ENCODE assay signal across 8 mouse cellular contexts in the genomic region with DNA sequence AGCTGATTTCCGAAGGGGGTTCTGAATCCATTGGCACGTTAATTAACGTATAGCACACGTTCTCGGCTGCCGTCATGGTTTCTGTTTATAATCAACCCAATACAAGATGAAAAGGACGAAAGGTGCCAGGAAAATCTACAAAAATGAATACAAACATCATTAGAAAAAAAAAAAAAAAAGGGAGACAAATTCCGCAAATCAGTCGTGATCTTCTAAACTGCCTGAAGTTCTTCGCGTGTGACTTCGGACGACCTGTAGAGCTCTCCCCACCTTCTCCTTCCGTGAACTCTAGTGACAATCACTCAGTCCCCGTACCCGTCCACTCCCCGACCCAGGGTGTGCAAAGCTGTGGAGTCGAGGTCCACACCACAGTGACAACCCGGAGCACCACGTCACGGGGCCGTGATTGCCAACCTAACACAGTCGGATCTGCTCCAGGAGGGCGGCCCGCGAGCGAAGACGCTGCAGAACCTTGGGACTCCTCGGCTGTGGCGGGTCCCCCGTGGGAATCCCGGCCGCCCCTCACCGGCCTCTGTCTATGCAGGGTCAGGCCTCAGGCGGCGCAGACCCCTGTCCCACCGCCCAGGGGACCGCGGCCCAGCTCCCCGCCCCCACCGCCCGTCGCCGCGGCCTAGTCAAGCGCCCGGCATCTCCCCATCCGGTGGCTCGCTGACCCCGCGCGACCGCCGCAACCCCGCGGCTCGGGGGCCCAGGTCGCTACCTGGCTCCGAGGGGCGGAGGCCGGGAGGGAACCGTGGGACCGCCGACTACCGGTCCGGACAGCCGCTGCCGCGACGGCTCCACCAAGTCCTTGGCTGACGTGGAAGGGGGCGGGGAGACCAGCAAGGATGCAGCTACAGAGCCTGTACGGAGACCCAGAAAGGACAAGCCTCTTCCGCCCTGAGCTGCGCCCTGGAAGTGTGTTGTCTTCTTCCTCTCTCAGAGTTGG. TPM values are rescaled to one million over a fixed set of nuclear protein-coding genes. Genes with fewer than 3 reads are reported as not detected.
DNase-seq lines count a peak whose midpoint lies in the region; ATAC-seq lines count a peak whose summit lies in the region.

TSS of gene Copb1 (minus strand) at position 827 of the 949 bp plus-strand sequence.

- peak within 1 kb of the TSS; percentile 91 for H3K4me3 ChIP-seq in intestine, embryonic 14.5 days (ENCODE audit: low read depth, low read length)

- peak; percentile 89 for DNase-seq in adipocyte (ENCODE audit: low spot score)
- peak; percentile 94 for DNase-seq in embryo, embryonic 10 days (ENCODE audit: low spot score)
- peak; percentile 94 for DNase-seq in gastrocnemius, postnatal 14 days
- peak; percentile 96 for DNase-seq in intestine, embryonic 14.5 days (ENCODE audit: low spot score)
- DNase-seq in left cerebral cortex, postnatal 14 days (ENCODE audit: low spot score in 2 of 2), result peak; percentile 92 to 93
- DNase-seq in mesoderm, embryonic 11.5 days (ENCODE audit: low read depth, low spot score), result peak; percentile 87
- DNase-seq in right cerebral cortex, postnatal 36 days (ENCODE audit: low spot score in 2 of 2), result peak; percentile 90 to 94
- DNase-seq in yolk sac, embryonic 10.5 days (ENCODE audit: low spot score), result peak; percentile 93

- intact Hi-C loops in gastrocnemius, postnatal 14 days (cut with DNase I; ENCODE audit: low total_unique reads), result no loop called here
- intact Hi-C loops in left cerebral cortex, postnatal 14 days (cut with DNase I), result no loop called here

- peak within 1 kb of the TSS; percentile 63 for H3K4me2 ChIP-seq in intestine, embryonic 14.5 days (ENCODE audit: low read length)

- no peaks in the 10 kb centered on the region for H3K27me3 ChIP-seq in intestine, embryonic 14.5 days (replicated peaks; ENCODE audit: control insufficient read depth, insufficient read depth, low read length)

- H3K9me3 ChIP-seq in intestine, embryonic 14.5 days (ENCODE audit: control insufficient read depth, low read length), result 0 out of 2 replicates have a peak, but pooled peaks cover 5% of the 10 kb centered on the region

- 0 out of 2 replicates have a peak, but pooled peaks cover 7% of the 10 kb centered on the region for H3K4me1 ChIP-seq in intestine, embryonic 14.5 days (replicated peaks; ENCODE audit: control insufficient read depth, insufficient read depth, low read length)

- H3K9ac ChIP-seq in intestine, embryonic 14.5 days (ENCODE audit: low read length), result peak within 1 kb of the TSS; percentile 93

- peak; percentile 95 for ATAC-seq in intestine, embryonic 14.5 days (replicated peaks; ENCODE audit: low FRiP score, low TSS enrichment, low read depth)

- H3K27ac ChIP-seq in intestine, embryonic 14.5 days (ENCODE audit: low read depth), result peak within 1 kb of the TSS; percentile 61; the same call in 1 of the 2 replicates

- WGBS in intestine, embryonic 14.5 days, result 2% methylated on average over 75 of the region's 75 CpGs

- H3K36me3 ChIP-seq in intestine, embryonic 14.5 days (ENCODE audit: control insufficient read depth, insufficient read depth, low read length), result peaks cover 36% of the 10 kb centered on the region

RNA-seq across cellular contexts. Expression of gene Copb1, which starts in this region (rescaled TPM):
- total RNA-seq in gastrocnemius, postnatal 14 days (2021), result 10 to 100 TPM; 29.2 to 37.5 TPM
- polyA plus RNA-seq in intestine, embryonic 14.5 days (2014; fragmentation: Nextera tagmentation; extraction: Ambion mirVana), result 116 and 122 TPM in 2 replicates
- total RNA-seq in left cerebral cortex, postnatal 14 days (2021), result 10 to 100 TPM; 58.1 to 61.9 TPM

Comparison
In these comparisons a context has a peak if more than half of its experiments do, and no peak if none do; other contexts are left out.
1. Peak in every context shown above with its lines: DNase-seq, ATAC-seq, H3K4me3 ChIP-seq and H3K27ac ChIP-seq.